Mouse (Mus musculus) midbrain, embryonic 11.5 days (tissue): ENCODE data around the gene Rps19bp1. TPM values are rescaled to one million over a fixed set of nuclear protein-coding genes. Genes with fewer than 3 reads are reported as not detected.

Experiments used
- ATAC-seq: fragments of 200-750 bp; cut with Nextera tagmentation; 2 replicates; pipeline ENCODE4 v1.8.0; 2017; ENCODE audit warnings: moderate TSS enrichment, moderate library complexity; ENCODE audit not compliant: low FRiP score
- DNase-seq: peaks from one replicate; pipeline ENCODE4 v3.0.0; 2015; ENCODE audit warnings: low spot score; ENCODE audit errors: missing footprints
- H3K27ac ChIP-seq: fragments of 300-500 bp; sonication (generic); 2 replicates; pipeline ENCODE4 v1.5.1; 2014; ENCODE audit warnings: low read depth, low read length
- H3K27me3 ChIP-seq: fragments of 300-500 bp; sonication (generic); 2 replicates; pipeline ENCODE4 v1.6.1; 2014; ENCODE audit warnings: mild to moderate bottlenecking, low read length, moderate library complexity, mixed read lengths; ENCODE audit not compliant: control insufficient read depth, insufficient read depth
- H3K36me3 ChIP-seq: fragments of 300-500 bp; sonication (generic); 2 replicates; pipeline ENCODE4 v1.6.1; 2014; ENCODE audit warnings: mild to moderate bottlenecking, low read length, moderate library complexity, mixed read lengths; ENCODE audit not compliant: control insufficient read depth, insufficient read depth
- H3K4me1 ChIP-seq: fragments of 300-500 bp; sonication (generic); 2 replicates; pipeline ENCODE4 v1.6.1; 2014; ENCODE audit warnings: low read length; ENCODE audit not compliant: control insufficient read depth, insufficient read depth
- H3K4me2 ChIP-seq: fragments of 300-500 bp; sonication (generic); 2 replicates; pipeline ENCODE4 v1.6.1; 2014; ENCODE audit warnings: mild to moderate bottlenecking, moderate library complexity
- H3K4me3 ChIP-seq: fragments of 300-500 bp; sonication (generic); 2 replicates; pipeline ENCODE4 v1.5.1; 2014; ENCODE audit warnings: low read depth, low read length
- H3K9ac ChIP-seq: fragments of 300-500 bp; sonication (generic); 2 replicates; pipeline ENCODE4 v1.6.1; 2014; ENCODE audit warnings: low read length
- H3K9me3 ChIP-seq: fragments of 300-500 bp; sonication (generic); 2 replicates; pipeline ENCODE4 v1.6.1; 2016; ENCODE audit warnings: low read length; ENCODE audit not compliant: control insufficient read depth
- WGBS: fragments of 180-500 bp; shearing (Covaris S2); extraction: QIAGEN DNeasy Blood & Tissue Kit; methylation state at CpG from one replicate; pipeline ENCODE4 v1.1.7; 2014; 5-methylcytosine and 5-hydroxymethylcytosine counted together
- polyA plus RNA-seq: library from polyadenylated mRNA; unstranded; fragments of >200 nt; fragmentation: Nextera tagmentation; extraction: Ambion mirVana; gene quantifications from 2 replicates; pipeline ENCODE4 v1.2.1, GENCODE M21; 2014

Gene Rps19bp1
- polyA plus RNA-seq = 70.9 and 75.4 TPM in 2 replicates

DNA sequence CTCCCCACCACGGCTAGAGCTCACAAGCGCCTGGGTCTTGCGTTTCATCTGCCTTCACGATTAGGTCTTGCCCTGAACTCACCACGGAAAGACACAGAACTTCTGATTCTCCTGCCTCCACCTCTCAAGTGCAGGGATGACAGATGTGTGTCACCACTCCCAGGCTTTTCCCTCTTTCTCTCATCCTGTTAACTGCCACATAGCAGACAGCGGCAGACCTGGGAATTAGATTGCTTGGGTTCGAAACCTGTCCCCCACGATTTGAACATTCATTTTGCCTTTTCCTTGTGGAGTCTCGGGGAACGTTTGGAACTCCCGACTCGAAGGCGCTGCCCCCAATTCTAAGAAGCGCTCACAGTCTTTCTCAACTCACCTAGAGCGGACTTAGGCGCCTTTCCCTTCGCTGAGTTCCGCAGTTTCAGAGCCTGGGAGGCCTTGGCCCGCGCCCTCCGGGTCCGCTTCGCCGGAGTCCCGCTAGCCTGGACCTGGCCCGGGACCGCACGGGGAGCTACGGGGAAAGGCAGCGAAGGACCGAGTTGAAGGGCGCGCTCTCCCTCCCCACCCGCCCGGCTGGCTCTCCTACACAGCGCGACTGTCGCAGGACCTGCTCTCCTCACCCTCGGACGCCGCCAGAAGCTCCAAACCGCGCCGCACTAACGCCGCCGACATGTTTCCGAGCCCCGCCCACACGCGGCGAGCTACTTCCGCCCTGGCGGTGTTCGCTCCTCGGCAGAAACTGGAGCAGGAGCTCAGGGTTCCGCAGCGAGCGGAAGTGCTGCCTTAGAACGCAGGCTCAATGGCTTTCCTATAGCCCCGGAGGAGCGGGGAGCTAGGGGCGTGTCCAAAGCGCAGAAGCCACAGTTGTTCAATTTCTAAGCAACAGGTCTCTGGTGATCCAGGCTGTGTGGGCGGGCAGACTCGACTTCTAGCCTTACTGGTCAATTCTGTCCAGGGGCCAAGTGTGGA lies at the start of gene Rps19bp1:
TSS of gene Rps19bp1 (minus strand) at position 706 of the 966 bp plus-strand sequence.
- H3K27me3 ChIP-seq = no peaks in the 10 kb centered on the region
- peaks cover 8% of the 10 kb centered on the region; the same call in 1 of the 2 replicates for H3K4me1 ChIP-seq
- WGBS = 2% methylated on average over 60 of the region's 66 CpGs
- peak within 1 kb of the TSS; percentile 20; the same call in 1 of the 2 replicates for H3K27ac ChIP-seq
- no peaks in the 10 kb centered on the region for H3K36me3 ChIP-seq
- peak within 1 kb of the TSS; percentile 77 for H3K4me2 ChIP-seq
- DNase-seq = peak; percentile 98
- H3K4me3 ChIP-seq = peak within 1 kb of the TSS; percentile 93
- H3K9ac ChIP-seq = peak within 1 kb of the TSS; percentile 81
- peak; percentile 91 for ATAC-seq
- H3K9me3 ChIP-seq = no peaks in the 10 kb centered on the region

DNA sequence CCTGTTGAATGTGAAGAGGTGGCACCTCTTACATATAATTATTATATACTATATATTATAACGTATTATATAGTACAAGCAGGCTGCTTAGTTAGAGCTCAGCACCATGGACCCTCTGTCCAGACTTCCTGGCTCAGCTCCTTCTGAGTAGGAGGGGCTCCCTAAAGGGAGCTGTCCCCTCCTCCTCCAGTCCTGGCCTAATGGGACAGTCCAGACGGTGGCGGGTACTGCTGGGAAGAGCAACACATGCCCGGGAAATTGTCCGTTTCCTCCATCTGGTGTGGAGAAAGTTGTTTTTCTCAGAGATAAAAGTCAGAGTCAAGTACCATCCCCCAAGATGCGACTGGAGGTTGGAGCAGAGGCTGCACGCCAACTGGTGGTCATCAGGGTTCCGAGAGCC lies 42.0 kb upstream of the Rps19bp1 start:
- 72% methylated on average over 8 of the region's 8 CpGs for WGBS
- no peak for ATAC-seq
- Histone ChIP-seq H3K4me3 (no peak overlapping the region), H3K9ac (no peak overlapping the region), H3K9me3 (no peaks in the 10 kb centered on the region), H3K27ac (no peak overlapping the region), H3K36me3 (no peaks in the 10 kb centered on the region), H3K27me3 (no peaks in the 10 kb centered on the region), H3K4me1 (no peaks in the 10 kb centered on the region), H3K4me2 (no peak overlapping the region)
- DNase-seq = no peak

DNA sequence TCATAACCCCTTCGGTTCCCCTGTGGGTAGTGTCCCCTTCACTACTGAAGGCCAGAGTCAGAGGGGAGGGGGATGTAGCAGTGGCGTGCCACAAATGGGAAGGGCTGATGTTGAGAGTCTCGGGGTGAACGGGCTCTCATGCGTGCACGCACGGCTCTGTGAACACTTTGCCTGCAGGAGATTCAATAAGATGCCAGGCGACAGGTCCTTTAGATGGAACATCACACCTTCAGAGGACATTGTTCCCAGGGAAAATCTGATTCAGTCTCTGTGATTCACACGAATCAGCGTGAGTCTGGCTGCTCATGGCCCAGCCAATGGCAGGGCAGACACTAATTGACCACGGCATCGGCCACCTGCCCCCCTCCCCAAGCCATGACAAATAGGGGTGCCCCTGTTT lies 40.1 kb upstream of the Rps19bp1 start:
- DNase-seq (no peak), ATAC-seq (no peak)
- no peaks in the 10 kb centered on the region for H3K27me3 ChIP-seq
- no peaks in the 10 kb centered on the region for H3K9me3 ChIP-seq
- H3K4me3 ChIP-seq = no peak overlapping the region
- 83% methylated on average over 12 of the region's 12 CpGs for WGBS
- H3K36me3 ChIP-seq = no peaks in the 10 kb centered on the region
- H3K27ac ChIP-seq = no peak overlapping the region
- no peak overlapping the region for H3K9ac ChIP-seq
- no peak overlapping the region for H3K4me2 ChIP-seq
- no peaks in the 10 kb centered on the region for H3K4me1 ChIP-seq

DNA sequence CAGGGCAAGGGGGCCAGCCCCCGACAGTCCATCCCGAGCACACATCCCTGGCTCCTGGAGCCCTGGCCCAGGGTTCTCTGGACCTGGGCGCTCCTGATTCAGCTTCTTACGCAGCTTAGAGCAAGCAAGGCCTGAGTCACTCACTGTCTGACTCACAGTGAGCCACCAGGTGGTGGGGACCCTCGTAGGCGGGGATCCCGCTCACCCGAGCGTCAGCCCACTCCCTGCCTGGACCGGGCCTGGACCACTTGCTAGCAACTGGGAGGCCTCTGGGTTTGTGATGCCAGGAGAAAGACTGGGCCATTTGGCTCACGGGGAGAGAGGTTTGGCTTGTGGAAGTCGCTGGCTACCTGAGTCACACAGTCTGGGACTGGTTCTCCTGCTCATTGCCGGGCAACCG lies 39.7 kb upstream of the Rps19bp1 start:
- Histone ChIP-seq H3K4me3 (no peak overlapping the region), H3K9me3 (no peaks in the 10 kb centered on the region), H3K4me2 (no peak overlapping the region), H3K36me3 (no peaks in the 10 kb centered on the region), H3K9ac (no peak overlapping the region), H3K27ac (no peak overlapping the region), H3K4me1 (no peaks in the 10 kb centered on the region), H3K27me3 (no peaks in the 10 kb centered on the region)
- 75% methylated on average over 14 of the region's 14 CpGs for WGBS
- ATAC-seq (no peak), DNase-seq (no peak)

DNA sequence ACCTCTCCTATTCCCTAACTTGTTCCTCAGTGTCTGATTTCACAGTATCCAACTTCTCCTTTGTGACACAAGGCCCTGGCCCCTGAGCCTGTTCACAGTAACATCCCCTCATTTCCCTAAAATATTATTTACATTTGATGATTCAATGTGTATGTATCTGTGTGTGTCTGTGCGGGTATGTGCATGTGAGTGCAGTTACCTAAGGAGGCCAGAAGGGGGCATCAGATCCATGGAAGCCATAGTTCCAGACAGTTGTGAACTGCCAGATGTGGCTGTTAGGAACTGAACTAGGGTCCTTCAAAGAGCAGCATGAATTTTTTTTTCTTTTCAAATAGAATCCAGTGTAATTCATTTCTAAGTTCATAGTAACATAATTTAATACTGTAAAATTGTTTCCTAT lies 33.0 kb upstream of the Rps19bp1 start:
- ATAC-seq (no peak), DNase-seq (no peak)
- 93% methylated on average over 1 of the region's 1 CpGs for WGBS
- no peak overlapping the region for H3K4me2 ChIP-seq
- no peaks in the 10 kb centered on the region for H3K27me3 ChIP-seq
- H3K4me1 ChIP-seq = no peaks in the 10 kb centered on the region
- no peak overlapping the region for H3K9ac ChIP-seq
- no peaks in the 10 kb centered on the region for H3K36me3 ChIP-seq
- H3K9me3 ChIP-seq = no peaks in the 10 kb centered on the region
- H3K4me3 ChIP-seq = no peak overlapping the region
- no peak overlapping the region for H3K27ac ChIP-seq

DNA sequence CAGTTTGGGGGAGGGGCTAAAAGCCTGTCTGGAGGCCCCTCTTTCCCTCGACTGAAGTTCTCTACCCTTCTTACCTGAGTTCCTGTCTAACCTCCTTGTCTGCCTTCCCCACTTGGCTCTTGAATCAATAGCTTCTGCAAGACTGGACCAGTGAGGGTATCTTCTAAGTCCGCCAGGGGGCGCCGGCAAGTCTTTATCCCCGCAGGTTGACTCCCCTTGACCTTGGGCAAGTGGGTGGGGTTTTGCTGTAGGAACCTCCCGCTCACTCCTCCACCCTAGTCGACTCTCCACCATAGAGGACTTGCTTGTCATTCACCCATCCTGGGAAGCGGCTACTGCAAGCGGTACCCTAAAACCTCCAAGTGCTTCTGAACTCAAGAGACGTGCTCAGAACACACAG lies 25.3 kb upstream of the Rps19bp1 start:
- no peak overlapping the region for H3K27ac ChIP-seq
- H3K4me3 ChIP-seq = no peak overlapping the region
- ATAC-seq = peak; percentile 14; the same call in 1 of the 2 replicates
- no peaks in the 10 kb centered on the region for H3K36me3 ChIP-seq
- H3K27me3 ChIP-seq = peaks cover 37% of the 10 kb centered on the region
- no peak overlapping the region for H3K4me2 ChIP-seq
- H3K4me1 ChIP-seq = peaks cover 12% of the 10 kb centered on the region
- no peaks in the 10 kb centered on the region for H3K9me3 ChIP-seq
- H3K9ac ChIP-seq = no peak overlapping the region
- 7% methylated on average over 10 of the region's 10 CpGs for WGBS
- peak; percentile 92 for DNase-seq

DNA sequence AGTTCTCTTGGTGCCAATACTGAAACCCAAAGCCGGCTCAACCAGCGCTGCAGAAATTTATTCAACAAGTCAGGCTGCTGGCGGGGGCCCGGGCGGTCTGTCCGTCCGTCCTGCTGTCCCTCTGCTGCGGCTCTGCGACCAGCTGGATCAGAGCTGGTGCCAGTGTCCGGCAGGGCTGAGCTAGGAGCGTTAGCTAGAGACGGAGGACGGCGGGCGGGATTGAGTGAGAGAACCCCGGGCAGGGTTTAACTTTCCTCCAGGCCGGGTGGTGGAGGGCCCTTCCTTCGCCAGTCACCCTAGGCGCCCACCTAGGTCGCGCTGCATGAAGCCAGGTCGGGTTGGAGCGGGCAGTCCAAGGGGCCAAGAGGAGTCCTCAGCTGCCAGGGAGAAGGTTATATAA lies 23.9 kb upstream of the Rps19bp1 start:
- DNase-seq (peak; percentile 87), ATAC-seq (no peak)
- Histone ChIP-seq H3K27ac (no peak overlapping the region), H3K4me3 (peak overlapping the region; percentile 50), H3K9ac (no peak overlapping the region), H3K4me2 (peak overlapping the region; percentile 92), H3K36me3 (no peaks in the 10 kb centered on the region), H3K4me1 (peaks cover 12% of the 10 kb centered on the region), H3K9me3 (no peaks in the 10 kb centered on the region), H3K27me3 (peaks cover 37% of the 10 kb centered on the region)
- 1% methylated on average over 23 of the region's 23 CpGs for WGBS

DNA sequence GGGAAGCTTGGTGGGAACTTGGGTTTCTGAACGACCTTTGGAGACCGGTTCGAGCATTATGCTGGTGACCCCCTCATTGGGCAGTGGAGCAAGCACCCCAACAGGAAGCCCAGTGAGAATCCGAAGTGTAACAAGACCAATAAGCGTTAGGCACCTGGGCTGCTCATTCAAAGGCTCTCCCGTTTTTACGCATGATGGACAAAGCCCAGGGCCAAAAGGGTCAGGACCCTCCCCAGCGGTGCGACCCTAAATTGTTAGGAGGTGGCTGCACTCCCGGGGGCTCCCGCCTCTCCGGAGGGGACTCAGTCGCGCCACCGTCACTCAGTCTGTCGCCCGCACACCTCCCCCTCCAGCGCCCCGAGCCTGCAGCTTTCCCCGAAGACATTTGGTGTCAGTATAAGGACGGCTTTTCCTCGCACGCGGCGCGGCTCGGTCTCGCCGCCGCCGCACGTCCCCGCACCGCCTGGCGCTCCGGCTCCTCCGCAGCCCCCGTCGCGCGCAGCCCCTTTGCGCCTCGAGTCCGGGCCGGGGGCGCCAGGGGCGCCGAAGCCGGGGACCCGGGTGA lies 22.8 kb upstream of the Rps19bp1 start, which contains the start of gene Cacna1i:
TSS of gene Cacna1i (plus strand) at position 388 of the 565 bp plus-strand sequence.
- Histone ChIP-seq H3K36me3 (no peaks in the 10 kb centered on the region), H3K9ac (peak within 1 kb of the TSS; percentile 51), H3K9me3 (no peaks in the 10 kb centered on the region), H3K4me2 (peak within 1 kb of the TSS; percentile 92), H3K27ac (no peak within 1 kb of the TSS), H3K4me1 (peaks cover 12% of the 10 kb centered on the region), H3K4me3 (peak within 1 kb of the TSS; percentile 50), H3K27me3 (peaks cover 37% of the 10 kb centered on the region)
- DNase-seq (peak; percentile 93), ATAC-seq (no peak)
- under 1% methylated on average over 49 of the region's 50 CpGs for WGBS

DNA sequence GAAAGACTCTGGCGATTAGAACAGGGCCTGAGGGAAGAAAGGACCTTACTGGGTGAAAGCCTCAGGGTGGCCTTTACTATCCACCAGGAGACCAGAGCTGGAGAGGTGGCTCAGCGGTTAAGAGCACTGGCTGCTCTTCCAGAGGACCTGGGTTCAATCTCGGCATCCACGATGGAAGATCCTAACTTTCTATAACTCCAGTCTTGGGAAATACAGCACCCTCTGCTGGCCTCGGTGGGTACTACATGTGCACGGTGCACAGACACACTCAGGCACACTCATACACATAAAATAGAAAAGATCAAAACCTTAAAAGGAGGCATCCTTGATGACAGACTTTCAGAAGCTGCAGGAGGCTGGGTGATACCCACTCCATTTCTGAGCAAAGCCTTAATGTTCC lies 16.5 kb upstream of the Rps19bp1 start:
- H3K9ac ChIP-seq = no peak overlapping the region
- no peaks in the 10 kb centered on the region for H3K9me3 ChIP-seq
- H3K27ac ChIP-seq = no peak overlapping the region
- no peak overlapping the region for H3K4me2 ChIP-seq
- H3K36me3 ChIP-seq = no peaks in the 10 kb centered on the region
- peaks cover 3% of the 10 kb centered on the region; the same call in 1 of the 2 replicates for H3K4me1 ChIP-seq
- 17% methylated on average over 6 of the region's 6 CpGs for WGBS
- no peak overlapping the region for H3K4me3 ChIP-seq
- H3K27me3 ChIP-seq = peaks cover 3% of the 10 kb centered on the region
- DNase-seq (peak; percentile 98), ATAC-seq (no peak)
